Mouse (Mus musculus): Measurements from ENCODE around the gene Foxo6. TPM values are rescaled to one million over a fixed set of nuclear protein-coding genes. Genes with fewer than 3 reads are reported as not detected.

Gene Foxo6
- polyA plus RNA-seq, 1 experiment: 3.1 TPM

GRCm38 (mm10) chr4:120267683-120268082, 19.5 kb downstream of the Foxo6 start:
- H3K27me3 ChIP-seq (ENCODE audit: control insufficient read depth, insufficient read depth, low read length): no peaks in the 10 kb centered on the region
- no peak for TF ChIP-seq POLR2A (IDR thresholded peaks at IDR 0.05; ENCODE audit: control insufficient read depth, low read depth, low read length)
- peaks cover 18% of the 10 kb centered on the region for H3K4me1 ChIP-seq (ENCODE audit: control insufficient read depth, insufficient read depth, low read length)
- no peaks in the 10 kb centered on the region for H3K36me3 ChIP-seq (ENCODE audit: control insufficient read depth, insufficient read depth, low read length)
- H3K4me3 ChIP-seq (ENCODE audit: control insufficient read depth, low read depth, low read length): no peak overlapping the region; the same call in none of the 2 replicates
- H3K27ac ChIP-seq (ENCODE audit: control insufficient read depth, insufficient read depth, low read depth, low read length): no peak overlapping the region

- TF ChIP-seq CTCF (IDR thresholded peaks at IDR 0.05; ENCODE audit: control insufficient read depth, insufficient read depth, insufficient replicate concordance, low read depth, low read length) (no peak), POLR2A (IDR thresholded peaks at IDR 0.05; ENCODE audit: control insufficient read depth, low read depth, low read length) (no peak)
- no peaks in the 10 kb centered on the region for H3K27me3 ChIP-seq (ENCODE audit: control insufficient read depth, insufficient read depth, low read length)
- no peaks in the 10 kb centered on the region for H3K36me3 ChIP-seq (ENCODE audit: control insufficient read depth, insufficient read depth, low read length)
- H3K27ac ChIP-seq (ENCODE audit: control insufficient read depth, insufficient read depth, low read depth, low read length): no peak overlapping the region
- peaks cover 18% of the 10 kb centered on the region for H3K4me1 ChIP-seq (ENCODE audit: control insufficient read depth, insufficient read depth, low read length)
- no peak overlapping the region for H3K4me3 ChIP-seq (ENCODE audit: control insufficient read depth, low read depth, low read length)
These were observed 20.0 kb downstream of the Foxo6 start for GRCm38 (mm10) chr4:120267136-120267535.

- H3K4me3 ChIP-seq (ENCODE audit: control insufficient read depth, low read depth, low read length): no peak overlapping the region
- no peaks in the 10 kb centered on the region for H3K27me3 ChIP-seq (ENCODE audit: control insufficient read depth, insufficient read depth, low read length)
- no peak overlapping the region for H3K27ac ChIP-seq (ENCODE audit: control insufficient read depth, insufficient read depth, low read depth, low read length)
- no peaks in the 10 kb centered on the region for H3K36me3 ChIP-seq (ENCODE audit: control insufficient read depth, insufficient read depth, low read length)
- TF ChIP-seq POLR2A (IDR thresholded peaks at IDR 0.05; ENCODE audit: control insufficient read depth, low read depth, low read length) (no peak), CTCF (IDR thresholded peaks at IDR 0.05; ENCODE audit: control insufficient read depth, insufficient read depth, insufficient replicate concordance, low read depth, low read length) (no peak)
- H3K4me1 ChIP-seq (ENCODE audit: control insufficient read depth, insufficient read depth, low read length): peaks cover 18% of the 10 kb centered on the region
These were observed 23.0 kb downstream of the Foxo6 start for GRCm38 (mm10) chr4:120264105-120264504.

GRCm38 (mm10) chr4:120262726-120263125, 24.4 kb downstream of the Foxo6 start:
- TF ChIP-seq POLR2A (IDR thresholded peaks at IDR 0.05; ENCODE audit: control insufficient read depth, low read depth, low read length) (no peak), CTCF (IDR thresholded peaks at IDR 0.05; ENCODE audit: control insufficient read depth, insufficient read depth, insufficient replicate concordance, low read depth, low read length) (no peak)
- no peaks in the 10 kb centered on the region for H3K36me3 ChIP-seq (ENCODE audit: control insufficient read depth, insufficient read depth, low read length)
- peaks cover 9% of the 10 kb centered on the region for H3K4me1 ChIP-seq (ENCODE audit: control insufficient read depth, insufficient read depth, low read length)
- no peak overlapping the region for H3K27ac ChIP-seq (ENCODE audit: control insufficient read depth, insufficient read depth, low read depth, low read length)
- no peak overlapping the region for H3K4me3 ChIP-seq (ENCODE audit: control insufficient read depth, low read depth, low read length)
- H3K27me3 ChIP-seq (ENCODE audit: control insufficient read depth, insufficient read depth, low read length): no peaks in the 10 kb centered on the region

- Histone ChIP-seq H3K27ac (ENCODE audit: control insufficient read depth, insufficient read depth, low read depth, low read length) (no peak overlapping the region), H3K4me3 (ENCODE audit: control insufficient read depth, low read depth, low read length) (no peak overlapping the region), H3K4me1 (ENCODE audit: control insufficient read depth, insufficient read depth, low read length) (peaks cover 3% of the 10 kb centered on the region), H3K36me3 (ENCODE audit: control insufficient read depth, insufficient read depth, low read length) (no peaks in the 10 kb centered on the region), H3K27me3 (ENCODE audit: control insufficient read depth, insufficient read depth, low read length) (no peaks in the 10 kb centered on the region)
- TF ChIP-seq CTCF (IDR thresholded peaks at IDR 0.05; ENCODE audit: control insufficient read depth, insufficient read depth, insufficient replicate concordance, low read depth, low read length): no peak
These were observed 24.9 kb downstream of the Foxo6 start for GRCm38 (mm10) chr4:120262206-120262605.

- Histone ChIP-seq H3K36me3 (ENCODE audit: control insufficient read depth, insufficient read depth, low read length) (no peaks in the 10 kb centered on the region), H3K4me3 (ENCODE audit: control insufficient read depth, low read depth, low read length) (no peak overlapping the region), H3K4me1 (ENCODE audit: control insufficient read depth, insufficient read depth, low read length) (no peaks in the 10 kb centered on the region), H3K27me3 (ENCODE audit: control insufficient read depth, insufficient read depth, low read length) (no peaks in the 10 kb centered on the region), H3K27ac (ENCODE audit: control insufficient read depth, insufficient read depth, low read depth, low read length) (no peak overlapping the region)
- TF ChIP-seq POLR2A (IDR thresholded peaks at IDR 0.05; ENCODE audit: control insufficient read depth, low read depth, low read length) (no peak), CTCF (IDR thresholded peaks at IDR 0.05; ENCODE audit: control insufficient read depth, insufficient read depth, insufficient replicate concordance, low read depth, low read length) (no peak)
These were observed 27.6 kb downstream of the Foxo6 start for GRCm38 (mm10) chr4:120259356-120260181.

GRCm38 (mm10) chr4:120248800-120249261, 38.3 kb downstream of the Foxo6 start:
- Histone ChIP-seq H3K27me3 (ENCODE audit: control insufficient read depth, insufficient read depth, low read length) (no peaks in the 10 kb centered on the region), H3K27ac (ENCODE audit: control insufficient read depth, insufficient read depth, low read depth, low read length) (no peak overlapping the region)

More at GRCm38 (mm10) chr4:120248800-120249261, 38.3 kb downstream of the Foxo6 start:
- no peak overlapping the region for H3K4me3 ChIP-seq (ENCODE audit: control insufficient read depth, low read depth, low read length)
- TF ChIP-seq POLR2A (IDR thresholded peaks at IDR 0.05; ENCODE audit: control insufficient read depth, low read depth, low read length): no peak
- no peak for TF ChIP-seq CTCF (IDR thresholded peaks at IDR 0.05; ENCODE audit: control insufficient read depth, insufficient read depth, insufficient replicate concordance, low read depth, low read length)
- peaks cover 3% of the 10 kb centered on the region; the same call in 1 of the 2 replicates for H3K4me1 ChIP-seq (ENCODE audit: control insufficient read depth, insufficient read depth, low read length)
- no peaks in the 10 kb centered on the region for H3K36me3 ChIP-seq (ENCODE audit: control insufficient read depth, insufficient read depth, low read length)

Data from testis, adult 2 months (tissue).